Mouse (Mus musculus) spleen, postnatal 0 days (tissue): Measurements from ENCODE around the gene Gm27179. TPM values are rescaled to one million over a fixed set of nuclear protein-coding genes. Genes with fewer than 3 reads are reported as not detected.

Source experiments
- polyA plus RNA-seq: library from polyadenylated mRNA; unstranded; fragments of >200 nt; fragmentation: Nextera tagmentation; extraction: Ambion mirVana; gene quantifications from 2 replicates; pipeline ENCODE4 v1.2.1, GENCODE M21; 2015

Gm27179 gene
- polyA plus RNA-seq: not detected in 2 replicates

DNA sequence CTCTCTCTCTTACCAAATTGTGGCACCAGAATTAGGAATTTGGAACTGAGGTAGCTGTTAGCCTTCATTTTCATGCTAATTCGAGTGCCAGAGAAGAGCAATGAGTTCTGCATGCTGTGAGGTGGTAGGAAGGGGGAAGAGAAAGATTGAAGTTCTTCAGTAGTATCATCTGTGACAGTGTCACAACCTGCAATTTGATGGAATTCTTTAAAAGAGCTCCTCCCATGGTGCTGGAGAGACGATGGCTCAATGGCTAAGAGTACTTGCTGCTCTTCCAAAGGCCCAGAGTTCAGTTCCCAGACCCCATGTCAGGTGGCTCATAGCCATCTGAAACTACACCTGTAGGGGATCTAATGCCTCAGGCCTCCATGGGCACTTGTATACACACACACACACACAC is at the start of gene Gm27179:
Gm27179 (minus strand) TSS at position 101 of the 400 bp plus-strand sequence.

DNA sequence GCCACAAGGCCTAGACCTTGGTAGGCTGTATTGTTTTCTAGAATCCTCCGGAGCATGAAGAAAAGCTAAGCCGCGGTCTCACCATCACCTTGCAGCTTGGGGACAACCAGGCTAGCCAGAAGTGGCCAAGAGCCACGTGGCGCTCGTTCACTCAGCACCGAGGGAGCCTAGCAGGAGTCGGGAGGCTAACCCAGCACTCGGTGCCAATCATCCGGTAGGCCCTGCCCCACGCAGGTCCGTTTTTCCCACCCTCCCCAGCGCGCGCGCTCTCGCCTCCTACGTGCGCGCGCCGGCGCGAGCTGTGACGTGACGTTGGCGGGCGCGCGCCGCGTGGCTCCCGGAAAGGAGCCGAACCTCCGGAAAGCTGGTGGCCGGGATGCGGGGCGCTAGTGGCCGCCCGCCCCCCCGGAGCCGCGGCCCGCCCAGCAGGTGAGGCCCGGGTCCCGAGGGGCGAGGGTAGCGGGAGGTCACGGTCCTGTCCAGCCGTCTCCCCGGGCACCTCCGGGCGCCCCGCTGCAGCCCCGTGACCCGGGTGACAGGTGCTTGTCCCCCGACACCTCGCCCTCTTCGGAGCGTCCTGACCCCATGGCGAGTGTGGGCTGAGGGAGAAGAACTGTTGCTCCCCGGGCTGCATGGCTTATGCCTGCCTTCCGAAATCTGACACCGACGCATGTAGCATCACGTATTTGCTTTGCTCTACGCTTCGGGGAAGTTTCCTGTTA is 42.9 kb upstream of the Gm27179 start, which contains the start of gene Entpd4b:
Entpd4b (plus strand) TSS at position 315 of the 722 bp plus-strand sequence.

DNA sequence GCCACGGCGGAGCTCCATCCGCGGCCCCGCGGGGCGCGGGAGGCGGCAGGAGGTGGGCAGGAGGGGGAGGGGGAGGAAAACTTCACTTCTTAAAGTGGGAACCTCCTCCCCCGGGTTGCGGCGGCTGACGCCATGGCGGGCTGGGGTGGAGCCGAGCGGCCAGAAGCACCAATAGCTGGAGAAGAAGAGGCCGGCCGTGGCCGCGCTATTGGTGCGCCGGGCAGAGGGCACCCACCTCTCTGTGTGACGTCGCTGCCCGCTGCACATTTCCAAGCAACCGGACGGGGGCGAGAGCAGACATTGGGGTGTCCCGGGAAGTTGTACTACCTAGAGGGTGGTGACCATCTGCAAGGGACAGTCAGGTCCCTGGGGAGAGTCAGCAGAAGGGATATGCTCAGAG is 9.2 kb downstream of the Gm27179 start, which contains the start of gene Gm16867:
Gm16867 (minus strand) TSS at position 189 of the 400 bp plus-strand sequence.

Other genes with a start within 250 kb of the Gm27179 start
- 0.07 and 0.11 TPM in 2 replicates for gene Synb, start 218.2 kb downstream of the Gm27179 start, polyA plus RNA-seq
- not detected in 2 replicates for gene Gm16867, start 9.2 kb downstream of the Gm27179 start, polyA plus RNA-seq
- gene Entpd4b, start 42.9 kb upstream of the Gm27179 start, polyA plus RNA-seq: 3.8 and 4.8 TPM in 2 replicates